Mouse (Mus musculus) activated CD4-positive, CD25-positive, alpha-beta regulatory T cell, adult 4 months (primary cell): Measurements from ENCODE around the gene Akr1c21. TPM values are rescaled to one million over a fixed set of nuclear protein-coding genes. Genes with fewer than 3 reads are reported as not detected.
"Not testable (repeated sequence)": the region's sequence is repeated elsewhere in the genome, so short reads cannot be mapped to it uniquely, and the experiment has no call there.

ENCODE experiments used
- ATAC-seq: one replicate; pipeline ENCODE4 v1.8.0; 2017
- polyA plus RNA-seq, 2 experiments: library from polyadenylated mRNA; unstranded; fragments of 100-300 nt; shearing (Covaris generic); gene quantifications; one replicate each; pipeline ENCODE4 v1.2.1; 2017

Gene Akr1c21
- not detected for polyA plus RNA-seq

DNA sequence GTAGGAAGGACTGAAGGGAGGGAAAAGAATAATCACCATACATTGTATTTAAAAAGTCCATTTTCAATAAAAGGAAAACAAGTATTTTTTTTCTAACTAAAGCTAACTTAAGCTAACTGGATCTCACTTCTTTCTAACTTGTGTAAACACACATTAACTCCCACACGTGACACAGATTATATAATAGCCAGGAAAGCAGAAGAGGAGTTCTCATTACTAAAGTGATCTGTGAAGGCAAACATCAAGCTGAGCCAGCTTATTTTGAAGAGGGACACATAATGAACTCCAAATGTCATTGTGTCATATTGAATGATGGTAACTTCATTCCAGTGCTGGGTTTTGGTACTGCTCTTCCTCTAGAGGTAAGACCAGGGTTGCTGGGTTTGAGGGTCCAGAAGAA lies at the start of gene Akr1c21:
Akr1c21 (plus strand) TSS at position 205 of the 400 bp plus-strand sequence.
- ATAC-seq: no peak

DNA sequence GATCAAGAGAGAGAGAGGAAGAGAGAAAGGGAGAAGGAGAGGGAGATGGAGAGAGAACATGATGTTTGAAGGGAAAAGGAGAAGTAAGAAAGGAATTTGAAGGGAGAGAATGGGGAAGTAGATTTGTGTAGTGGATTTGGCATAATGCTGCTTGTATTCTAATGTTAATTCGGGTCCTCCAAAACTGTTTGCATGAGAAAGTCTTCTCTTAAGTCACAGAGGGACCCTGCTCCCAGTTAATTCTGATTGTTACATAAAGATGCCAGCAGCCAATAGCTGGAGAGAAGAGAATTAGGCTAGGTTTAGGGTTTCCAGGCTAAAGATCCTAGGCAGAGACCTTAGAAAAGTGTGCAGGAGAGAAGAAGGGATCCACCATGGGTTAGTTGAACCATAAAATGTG lies 14.7 kb upstream of the Akr1c21 start:
- ATAC-seq: no peak

DNA sequence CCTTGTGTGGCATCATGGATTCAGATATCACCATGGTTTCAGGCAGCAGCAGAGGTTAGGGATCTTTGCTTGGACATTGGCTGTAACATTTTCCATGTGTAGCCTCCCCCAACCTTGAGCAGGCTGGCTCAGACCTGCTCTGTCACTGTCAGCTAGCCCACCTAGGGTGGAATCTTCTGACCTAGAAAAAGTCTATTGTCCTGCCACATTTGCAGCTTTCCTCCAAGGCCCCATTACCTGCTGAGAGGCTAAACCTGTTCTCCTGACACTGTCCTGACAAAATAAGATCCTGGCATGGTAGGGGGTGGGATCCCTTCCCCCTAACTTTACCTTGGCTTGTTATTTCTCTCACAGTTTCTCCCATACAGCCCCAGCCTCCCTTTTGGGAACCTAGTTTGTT lies 13.4 kb upstream of the Akr1c21 start:
- no peak for ATAC-seq

DNA sequence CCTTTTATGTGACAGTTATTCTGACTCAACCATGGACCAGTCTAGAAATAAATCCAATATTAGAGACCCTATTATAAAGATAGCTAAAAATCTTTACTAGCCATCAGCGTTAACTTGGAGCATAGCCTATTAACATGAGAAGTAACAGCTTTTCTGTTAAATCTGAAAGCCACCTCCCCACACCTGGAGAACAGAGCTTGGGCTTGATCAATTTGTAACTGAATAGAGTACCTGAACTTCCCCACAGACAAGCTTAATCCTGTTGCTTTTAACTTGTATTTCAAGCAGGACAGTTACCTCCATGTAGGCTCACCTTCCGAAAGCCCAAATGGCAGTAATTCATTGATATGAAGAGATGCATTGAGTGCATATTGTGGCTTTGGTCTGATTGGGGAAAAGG lies 7.9 kb upstream of the Akr1c21 start:
- no peak for ATAC-seq

DNA sequence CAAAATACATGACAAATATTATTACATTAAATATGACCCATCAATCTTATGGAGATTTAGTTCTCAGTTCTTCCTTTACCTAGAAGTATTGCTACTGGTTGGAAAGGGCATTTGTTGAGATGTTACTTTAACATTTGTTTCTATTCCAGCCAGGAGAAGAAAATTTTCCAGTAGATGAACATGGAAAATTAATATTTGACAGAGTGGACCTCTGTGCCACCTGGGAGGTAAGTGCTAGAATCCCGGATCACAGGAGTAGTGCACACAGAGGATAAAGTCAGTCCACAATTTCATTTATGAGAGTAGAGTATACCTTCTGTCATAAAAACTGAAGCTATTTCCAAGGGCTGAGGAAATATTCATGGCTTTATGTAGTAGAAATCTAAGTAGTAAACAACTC lies 3.0 kb downstream of the Akr1c21 start:
- ATAC-seq: no peak

DNA sequence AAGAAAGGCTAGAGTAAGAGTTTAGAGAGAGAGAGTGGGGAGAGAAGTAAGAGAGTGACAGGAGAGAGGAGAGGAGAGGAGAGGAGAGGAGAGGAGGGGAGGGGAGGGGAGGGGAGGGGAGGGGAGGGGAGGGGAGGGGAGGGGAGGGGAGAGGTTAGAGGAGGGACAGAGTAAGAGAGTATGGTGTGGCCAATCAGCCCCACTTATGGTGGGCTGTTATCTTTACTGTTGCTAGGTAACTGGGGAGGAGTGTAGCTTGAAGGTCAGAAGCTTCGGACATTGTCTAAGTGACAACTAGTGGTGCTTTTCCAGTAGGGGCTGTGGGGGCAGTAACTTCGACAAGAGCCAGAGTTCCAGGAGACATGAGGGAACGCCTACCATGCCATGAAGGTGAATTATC lies 29.6 kb downstream of the Akr1c21 start:
- not testable (repeated sequence) for ATAC-seq

DNA sequence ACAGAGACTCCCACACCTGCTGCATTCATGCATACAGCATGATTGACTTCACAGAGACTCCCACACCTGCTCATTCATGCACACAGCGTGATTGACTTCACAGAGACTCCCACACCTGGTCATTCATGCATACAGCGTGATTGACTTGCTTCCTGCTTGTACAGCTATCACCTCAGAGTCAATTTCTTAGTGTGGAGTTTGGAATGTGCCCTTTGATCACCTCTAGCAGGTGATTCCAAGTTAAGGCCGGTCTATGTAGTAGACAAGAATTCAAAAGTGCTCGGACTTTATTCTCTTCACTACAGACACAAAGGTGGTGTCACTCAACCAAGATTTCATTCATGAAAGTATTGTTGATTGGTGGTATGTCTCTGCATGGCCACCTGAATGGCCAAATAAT lies 32.9 kb downstream of the Akr1c21 start:
- no peak for ATAC-seq

DNA sequence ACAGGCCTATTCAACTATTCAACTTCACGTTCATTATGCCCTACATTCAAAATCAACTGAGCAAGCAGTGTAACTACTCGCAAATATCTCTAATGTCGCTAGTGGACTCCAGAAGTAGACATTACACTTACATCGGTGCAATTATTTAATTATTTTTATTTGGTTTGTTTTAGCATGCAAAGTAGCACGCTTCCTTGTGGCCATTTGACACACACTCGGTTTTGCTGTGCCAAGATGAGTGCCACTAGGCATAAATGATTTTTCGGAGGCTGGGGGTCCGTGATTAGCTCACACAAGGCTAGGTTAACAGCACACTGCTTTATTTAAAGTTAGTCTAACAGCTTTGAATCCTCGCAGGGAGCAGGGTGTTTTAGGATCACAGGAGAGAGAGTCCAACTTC lies 34.7 kb downstream of the Akr1c21 start:
- ATAC-seq: peak; percentile 13

DNA sequence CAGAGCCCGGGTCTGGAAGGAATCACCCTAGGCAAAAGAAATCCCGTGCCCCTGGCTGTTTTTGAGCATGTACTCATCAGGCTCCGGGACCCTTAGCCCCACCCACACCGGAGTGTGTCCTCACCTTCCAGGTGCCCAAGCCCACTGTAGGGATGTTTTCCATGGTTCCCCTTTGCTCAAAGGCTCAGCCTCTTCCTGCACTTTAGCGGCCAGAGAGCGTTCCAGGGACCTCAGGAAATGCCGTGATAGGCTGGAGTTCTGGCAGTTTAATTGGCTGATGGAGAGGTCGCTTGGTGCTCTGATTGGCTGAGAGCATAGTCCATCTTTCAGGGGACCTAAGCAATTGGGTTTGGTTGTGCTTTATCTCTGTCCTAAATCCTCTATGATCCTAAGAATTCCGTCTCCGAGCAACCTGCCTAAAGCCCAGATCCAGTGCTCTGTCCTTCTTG lies 35.1 kb downstream of the Akr1c21 start, which contains the start of gene Akr1e1:
Akr1e1 (minus strand) TSS at position 214 of the 449 bp plus-strand sequence.
- peak; percentile 99 for ATAC-seq

DNA sequence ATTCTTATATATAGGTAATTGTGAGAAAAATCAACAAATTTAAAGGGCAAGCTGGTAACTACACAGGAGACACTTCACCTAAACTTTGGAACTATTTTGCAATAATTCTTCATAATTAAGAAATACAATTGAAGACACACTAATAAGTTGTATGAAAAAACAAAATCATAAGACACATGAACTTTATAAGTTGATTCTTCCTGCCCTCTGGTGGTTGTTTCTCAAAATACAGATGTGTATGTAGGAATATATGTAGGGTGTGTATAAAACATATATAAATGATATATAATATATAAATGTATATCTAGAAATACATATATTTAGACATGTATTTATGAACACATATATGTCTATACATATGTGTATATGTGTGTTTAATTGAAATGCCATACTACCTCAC lies 37.0 kb downstream of the Akr1c21 start:
- ATAC-seq: no peak

Other genes with a start within 250 kb of the Akr1c21 start
- not detected for gene Akr1c6, start 139.8 kb upstream of the Akr1c21 start, polyA plus RNA-seq
- not detected for gene Akr1c20, start 50.7 kb upstream of the Akr1c21 start, polyA plus RNA-seq
- 10 to 100 TPM; 14.3 to 20.8 TPM for gene Akr1e1, start 35.1 kb downstream of the Akr1c21 start, polyA plus RNA-seq